Mouse (Mus musculus) brain, adult 2 months (tissue): ENCODE results near the gene Pitpna.

Experiments used
- DNase-seq: peaks from one replicate; pipeline ENCODE4 v3.0.0; 2011; ENCODE audit warnings: low read depth, low spot score

The Pitpna gene

GRCm38 (mm10) chr11:75631561-75632225 lies 43.8 kb downstream of the Pitpna start:
- DNase-seq: peak; percentile 63

- no peak for DNase-seq
Measured at GRCm38 (mm10) chr11:75632921-75633320, 45.0 kb downstream of the Pitpna start.

GRCm38 (mm10) chr11:75634801-75635200 lies 46.9 kb downstream of the Pitpna start:
- DNase-seq: no peak

GRCm38 (mm10) chr11:75635315-75635714 lies 47.4 kb downstream of the Pitpna start:
- DNase-seq: no peak

- DNase-seq: no peak
Measured at GRCm38 (mm10) chr11:75643323-75643722, 55.4 kb downstream of the Pitpna start.

GRCm38 (mm10) chr11:75644684-75645083 lies 56.8 kb downstream of the Pitpna start:
- DNase-seq: no peak

- DNase-seq: peak; percentile 84
Measured at GRCm38 (mm10) chr11:75647681-75648211, 59.8 kb downstream of the Pitpna start.

GRCm38 (mm10) chr11:75649155-75649561 lies 61.3 kb downstream of the Pitpna start:
- no peak for DNase-seq

- DNase-seq: no peak
Measured at GRCm38 (mm10) chr11:75650311-75650710, 62.4 kb downstream of the Pitpna start, which contains the start of gene Myo1c. Gene Myo1c, plus strand, starts transcription at chr11:75650504.

- no peak for DNase-seq
Measured at GRCm38 (mm10) chr11:75650958-75651425, 63.1 kb downstream of the Pitpna start.

GRCm38 (mm10) chr11:75651426-75652221 lies 63.7 kb downstream of the Pitpna start:
- peak; percentile 85 for DNase-seq

- peak; percentile 27 for DNase-seq
Measured at GRCm38 (mm10) chr11:75652222-75652941, 64.5 kb downstream of the Pitpna start.

- DNase-seq: no peak
Measured at GRCm38 (mm10) chr11:75652942-75653684, 65.2 kb downstream of the Pitpna start.

- DNase-seq: peak; percentile 76
Measured at GRCm38 (mm10) chr11:75653781-75654470, 66.0 kb downstream of the Pitpna start.

GRCm38 (mm10) chr11:75654471-75655390 lies 66.8 kb downstream of the Pitpna start:
- DNase-seq: no peak

- peak; percentile 70 for DNase-seq
Measured at GRCm38 (mm10) chr11:75655621-75656545, 68.0 kb downstream of the Pitpna start.

GRCm38 (mm10) chr11:75656621-75657590 lies 69.0 kb downstream of the Pitpna start:
- no peak for DNase-seq
